Mouse (Mus musculus) stomach, postnatal 0 days (tissue): ENCODE measurements around the gene Ppp3ca.

Experiments
- CTCF ChIP-seq: IDR thresholded peaks from 2 replicates; pipeline ENCODE4 v1.5.1; 2016; ENCODE audit warnings: antibody characterized with exemption, low read depth, mild to moderate bottlenecking, moderate library complexity
- EP300 ChIP-seq: optimal IDR thresholded peaks from 2 replicates; pipeline ENCODE3; 2016; ENCODE audit warnings: antibody characterized with exemption

DNA sequence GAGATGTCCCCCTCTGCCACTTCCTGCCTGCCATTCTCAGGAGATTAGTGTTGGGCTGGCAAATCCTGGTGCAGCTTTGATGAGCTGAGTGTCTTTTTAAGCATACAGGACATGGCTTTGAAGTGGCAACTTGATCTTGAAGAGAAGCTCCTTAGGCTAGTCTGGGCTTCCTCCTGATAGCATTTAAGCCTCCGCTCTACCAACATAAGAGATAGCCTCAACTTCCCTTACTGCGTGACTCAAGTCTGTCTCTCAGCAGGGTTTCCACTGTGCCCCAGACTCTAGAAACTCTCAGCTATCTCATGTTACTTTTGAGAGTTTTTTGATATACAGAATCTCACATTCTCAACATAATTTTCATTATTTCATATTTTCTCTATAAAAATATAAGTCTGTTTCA lies 144.0 kb downstream of the Ppp3ca start:
- TF ChIP-seq CTCF, result no peak
- no peak for TF ChIP-seq EP300
